Mouse (Mus musculus) limb, embryonic 12.5 days (tissue): ENCODE results near the gene Wdsub1. TPM values are rescaled to one million over a fixed set of nuclear protein-coding genes. Genes with fewer than 3 reads are reported as not detected.

Source experiments
- ATAC-seq: fragments of 200-750 bp; cut with Nextera tagmentation; 2 replicates; pipeline ENCODE4 v1.8.0; 2017; ENCODE audit warnings: low read depth, moderate TSS enrichment; ENCODE audit not compliant: insufficient number of reproducible peaks, insufficient read depth, low FRiP score, low TSS enrichment
- H3K27ac ChIP-seq: fragments of 300-500 bp; sonication (generic); 2 replicates; pipeline ENCODE4 v1.5.1; 2016; ENCODE audit warnings: mild to moderate bottlenecking, moderate library complexity
- H3K27me3 ChIP-seq: fragments of 300-500 bp; sonication (generic); 2 replicates; pipeline ENCODE4 v1.6.1; 2016; ENCODE audit warnings: mild to moderate bottlenecking, moderate library complexity
- H3K36me3 ChIP-seq: fragments of 300-500 bp; sonication (generic); 2 replicates; pipeline ENCODE4 v1.6.1; 2016; ENCODE audit warnings: mild to moderate bottlenecking, moderate library complexity
- H3K4me1 ChIP-seq: fragments of 300-500 bp; sonication (generic); replicated peaks from 2 replicates; pipeline ENCODE4 v1.6.1; 2016
- H3K4me2 ChIP-seq: fragments of 300-500 bp; sonication (generic); 2 replicates; pipeline ENCODE4 v1.6.1; 2016; ENCODE audit warnings: mild to moderate bottlenecking, moderate library complexity
- H3K4me3 ChIP-seq: fragments of 300-500 bp; sonication (generic); replicated peaks from 2 replicates; pipeline ENCODE4 v1.5.1; 2016; ENCODE audit warnings: mild to moderate bottlenecking
- H3K9ac ChIP-seq: fragments of 300-500 bp; sonication (generic); replicated peaks from 2 replicates; pipeline ENCODE4 v1.6.1; 2016; ENCODE audit warnings: mild to moderate bottlenecking, moderate library complexity
- H3K9me3 ChIP-seq: fragments of 300-500 bp; sonication (generic); 2 replicates; pipeline ENCODE4 v1.6.1; 2016; ENCODE audit warnings: mild to moderate bottlenecking, moderate library complexity
- WGBS: fragments of 180-500 bp; shearing (Covaris S2); methylation state at CpG from one replicate; pipeline ENCODE4 v1.1.7; 2016; 5-methylcytosine and 5-hydroxymethylcytosine counted together
- polyA plus RNA-seq: library from polyadenylated mRNA; unstranded; fragments of >200 nt; fragmentation: Nextera tagmentation; extraction: Ambion mirVana; gene quantifications from 2 replicates; pipeline ENCODE4 v1.2.1, GENCODE M21; 2016

Gene Wdsub1
- polyA plus RNA-seq, 1 experiment from 2014 or later, result 27.9 TPM

GRCm38 (mm10) chr2:59841944-59842343 lies 40.4 kb downstream of the Wdsub1 start:
- WGBS, result 80% methylated on average over 11 of the region's 11 CpGs
- H3K27me3 ChIP-seq, result no peaks in the 10 kb centered on the region
- H3K4me2 ChIP-seq, result no peak overlapping the region
- peak overlapping the region; percentile 8; the same call in 1 of the 2 replicates for H3K27ac ChIP-seq
- H3K4me1 ChIP-seq, result peaks cover 9% of the 10 kb centered on the region
- H3K9me3 ChIP-seq, result 0 out of 2 replicates have a peak, but pooled peaks cover 3% of the 10 kb centered on the region
- no peak overlapping the region for H3K9ac ChIP-seq
- ATAC-seq, result no peak
- H3K36me3 ChIP-seq, result peaks cover 89% of the 10 kb centered on the region
- H3K4me3 ChIP-seq, result no peak overlapping the region

GRCm38 (mm10) chr2:59841189-59841939 lies 41.0 kb downstream of the Wdsub1 start:
- H3K9ac ChIP-seq, result no peak overlapping the region
- no peak overlapping the region for H3K4me2 ChIP-seq
- no peaks in the 10 kb centered on the region for H3K27me3 ChIP-seq
- 0 out of 2 replicates have a peak, but pooled peaks cover 3% of the 10 kb centered on the region for H3K9me3 ChIP-seq
- WGBS, result 66% methylated on average over 11 of the region's 12 CpGs
- ATAC-seq, result no peak
- H3K4me3 ChIP-seq, result no peak overlapping the region
- peak overlapping the region; percentile 58; the same call in 1 of the 2 replicates for H3K27ac ChIP-seq
- H3K4me1 ChIP-seq, result peaks cover 9% of the 10 kb centered on the region
- H3K36me3 ChIP-seq, result peaks cover 89% of the 10 kb centered on the region

GRCm38 (mm10) chr2:59840191-59840590 lies 42.2 kb downstream of the Wdsub1 start:
- Histone ChIP-seq H3K4me3 (no peak overlapping the region), H3K4me2 (no peak overlapping the region), H3K36me3 (peaks cover 89% of the 10 kb centered on the region), H3K9ac (no peak overlapping the region), H3K4me1 (peaks cover 9% of the 10 kb centered on the region), H3K27ac (no peak overlapping the region), H3K9me3 (0 out of 2 replicates have a peak, but pooled peaks cover 3% of the 10 kb centered on the region), H3K27me3 (no peaks in the 10 kb centered on the region)
- WGBS, result 33% methylated on average over 4 of the region's 4 CpGs
- no peak for ATAC-seq

GRCm38 (mm10) chr2:59839755-59840154 lies 42.6 kb downstream of the Wdsub1 start:
- Histone ChIP-seq H3K4me1 (peaks cover 9% of the 10 kb centered on the region), H3K4me2 (no peak overlapping the region), H3K9ac (no peak overlapping the region), H3K27me3 (no peaks in the 10 kb centered on the region), H3K4me3 (no peak overlapping the region), H3K36me3 (peaks cover 94% of the 10 kb centered on the region), H3K9me3 (0 out of 2 replicates have a peak, but pooled peaks cover 3% of the 10 kb centered on the region), H3K27ac (no peak overlapping the region)
- 69% methylated on average over 2 of the region's 2 CpGs for WGBS
- ATAC-seq, result no peak

GRCm38 (mm10) chr2:59838825-59839224 lies 43.6 kb downstream of the Wdsub1 start:
- no peak overlapping the region for H3K4me2 ChIP-seq
- H3K27me3 ChIP-seq, result no peaks in the 10 kb centered on the region
- no peak overlapping the region for H3K4me3 ChIP-seq
- H3K4me1 ChIP-seq, result peaks cover 9% of the 10 kb centered on the region
- 88% methylated on average over 8 of the region's 8 CpGs for WGBS
- peak overlapping the region; percentile 12; the same call in 1 of the 2 replicates for H3K27ac ChIP-seq
- no peak for ATAC-seq
- 0 out of 2 replicates have a peak, but pooled peaks cover 3% of the 10 kb centered on the region for H3K9me3 ChIP-seq
- peaks cover 94% of the 10 kb centered on the region for H3K36me3 ChIP-seq
- no peak overlapping the region for H3K9ac ChIP-seq

- Histone ChIP-seq H3K4me2 (no peak overlapping the region), H3K4me3 (no peak overlapping the region), H3K9ac (no peak overlapping the region), H3K27ac (no peak overlapping the region), H3K27me3 (no peaks in the 10 kb centered on the region), H3K9me3 (no peaks in the 10 kb centered on the region), H3K36me3 (peaks cover 76% of the 10 kb centered on the region), H3K4me1 (peaks cover 39% of the 10 kb centered on the region)
- WGBS, result 91% methylated on average over 7 of the region's 7 CpGs
- ATAC-seq, result no peak
Observed at GRCm38 (mm10) chr2:59831831-59832230, 50.6 kb downstream of the Wdsub1 start.

GRCm38 (mm10) chr2:59830940-59831339 lies 51.5 kb downstream of the Wdsub1 start:
- no peaks in the 10 kb centered on the region for H3K9me3 ChIP-seq
- ATAC-seq, result no peak
- no peak overlapping the region for H3K27ac ChIP-seq
- no peaks in the 10 kb centered on the region for H3K27me3 ChIP-seq
- no peak overlapping the region for H3K4me3 ChIP-seq
- H3K4me1 ChIP-seq, result peaks cover 39% of the 10 kb centered on the region
- H3K36me3 ChIP-seq, result peaks cover 74% of the 10 kb centered on the region
- H3K4me2 ChIP-seq, result no peak overlapping the region
- WGBS, result 77% methylated on average over 5 of the region's 5 CpGs
- no peak overlapping the region for H3K9ac ChIP-seq

- no peaks in the 10 kb centered on the region for H3K9me3 ChIP-seq
- peaks cover 39% of the 10 kb centered on the region for H3K4me1 ChIP-seq
- 19% methylated on average over 9 of the region's 9 CpGs for WGBS
- peak; percentile 35; the same call in 1 of the 2 replicates for ATAC-seq
- H3K4me3 ChIP-seq, result no peak overlapping the region
- H3K36me3 ChIP-seq, result peaks cover 66% of the 10 kb centered on the region
- no peak overlapping the region for H3K9ac ChIP-seq
- H3K4me2 ChIP-seq, result no peak overlapping the region
- peak overlapping the region; percentile 80 for H3K27ac ChIP-seq
- H3K27me3 ChIP-seq, result no peaks in the 10 kb centered on the region
Observed at GRCm38 (mm10) chr2:59830151-59830550, 52.2 kb downstream of the Wdsub1 start.

GRCm38 (mm10) chr2:59829718-59830117 lies 52.7 kb downstream of the Wdsub1 start:
- Histone ChIP-seq H3K9ac (no peak overlapping the region), H3K36me3 (peaks cover 64% of the 10 kb centered on the region), H3K4me3 (no peak overlapping the region), H3K27ac (peak overlapping the region; percentile 80), H3K9me3 (no peaks in the 10 kb centered on the region), H3K27me3 (no peaks in the 10 kb centered on the region), H3K4me1 (peaks cover 39% of the 10 kb centered on the region), H3K4me2 (no peak overlapping the region)
- WGBS, result 69% methylated on average over 7 of the region's 7 CpGs
- ATAC-seq, result no peak

GRCm38 (mm10) chr2:59828777-59829508 lies 53.4 kb downstream of the Wdsub1 start:
- no peaks in the 10 kb centered on the region for H3K27me3 ChIP-seq
- peaks cover 64% of the 10 kb centered on the region for H3K36me3 ChIP-seq
- peaks cover 39% of the 10 kb centered on the region for H3K4me1 ChIP-seq
- H3K9ac ChIP-seq, result no peak overlapping the region
- 20% methylated on average over 14 of the region's 14 CpGs for WGBS
- no peaks in the 10 kb centered on the region for H3K9me3 ChIP-seq
- peak overlapping the region; percentile 80 for H3K27ac ChIP-seq
- ATAC-seq, result peak; percentile 52
- no peak overlapping the region for H3K4me3 ChIP-seq
- H3K4me2 ChIP-seq, result peak overlapping the region; percentile 17; the same call in 1 of the 2 replicates

- Histone ChIP-seq H3K27me3 (no peaks in the 10 kb centered on the region), H3K27ac (peak overlapping the region; percentile 35; the same call in 1 of the 2 replicates)
- 74% methylated on average over 11 of the region's 11 CpGs for WGBS
Observed at GRCm38 (mm10) chr2:59828103-59828655, 54.2 kb downstream of the Wdsub1 start.

More at GRCm38 (mm10) chr2:59828103-59828655, 54.2 kb downstream of the Wdsub1 start:
- ATAC-seq, result no peak
- H3K9ac ChIP-seq, result no peak overlapping the region
- H3K9me3 ChIP-seq, result no peaks in the 10 kb centered on the region
- no peak overlapping the region for H3K4me2 ChIP-seq
- H3K4me3 ChIP-seq, result no peak overlapping the region
- peaks cover 39% of the 10 kb centered on the region for H3K4me1 ChIP-seq
- H3K36me3 ChIP-seq, result peaks cover 65% of the 10 kb centered on the region
